Mouse (Mus musculus): ENCODE data around the gene Lctl.
A peak's percentile ranks its signal among the peaks of the same experiment; 100 is the strongest.

GRCm38 (mm10) chr9:64084661-64085399 is 32.1 kb upstream of the Lctl start:
- no peak for TF ChIP-seq CTCF (IDR thresholded peaks at IDR 0.05; ENCODE audit: low read depth)
- TF ChIP-seq EP300 (IDR thresholded peaks at IDR 0.05; ENCODE audit: low read depth): 0 out of 2 replicates have a peak, but pooled peaks have one; percentile 49

All from liver, embryonic 14.5 days (tissue).